Mouse (Mus musculus) ES-Bruce4 (cell line): ENCODE measurements around the gene Bspry.

Experiments used
- CTCF ChIP-seq: IDR thresholded peaks from one replicate; pipeline ENCODE4 v1.8.1; 2011; ENCODE audit warnings: low read depth, low read length
- EP300 ChIP-seq: IDR thresholded peaks from 2 replicates; pipeline ENCODE4 v1.6.1; 2011; ENCODE audit warnings: low read depth, low read length; ENCODE audit not compliant: insufficient read depth

- no peak for TF ChIP-seq EP300
- TF ChIP-seq CTCF, result no peak
These were observed 36.2 kb downstream of the Bspry start for GRCm38 (mm10) chr4:62516079-62516478.
